Mouse (Mus musculus): ENCODE measurements around the gene Upk3b.
A peak's percentile ranks its signal among the peaks of the same experiment; 100 is the strongest.

Upk3b gene

GRCm38 (mm10) chr5:136077001-136077550, 38.8 kb downstream of the Upk3b start:
- DNase-seq, result no peak

GRCm38 (mm10) chr5:136078136-136078535, 39.8 kb downstream of the Upk3b start:
- no peak for DNase-seq

GRCm38 (mm10) chr5:136082345-136082744, 44.0 kb downstream of the Upk3b start:
- DNase-seq, result no peak

GRCm38 (mm10) chr5:136083669-136084107, 45.4 kb downstream of the Upk3b start, which contains the start of gene Rasa4:
Gene Rasa4, plus strand, starts transcription at chr5:136083916.
- DNase-seq, result peak; percentile 96

GRCm38 (mm10) chr5:136084144-136084881, 46.0 kb downstream of the Upk3b start:
- DNase-seq, result no peak

- DNase-seq, result no peak
Measured at GRCm38 (mm10) chr5:136084891-136085651, 46.8 kb downstream of the Upk3b start.

GRCm38 (mm10) chr5:136086290-136086689, 48.0 kb downstream of the Upk3b start:
- DNase-seq, result no peak

- DNase-seq, result no peak
Measured at GRCm38 (mm10) chr5:136088821-136089575, 50.7 kb downstream of the Upk3b start.

GRCm38 (mm10) chr5:136091927-136092326, 53.6 kb downstream of the Upk3b start:
- no peak for DNase-seq

- peak; percentile 44 for DNase-seq
Measured at GRCm38 (mm10) chr5:136094249-136095010, 56.1 kb downstream of the Upk3b start.

- no peak for DNase-seq
Measured at GRCm38 (mm10) chr5:136095089-136095488, 56.8 kb downstream of the Upk3b start.
